Mouse (Mus musculus): ENCODE measurements around the gene Pecam1. TPM values are rescaled to one million over a fixed set of nuclear protein-coding genes. Genes with fewer than 3 reads are reported as not detected.
"Not testable (repeated sequence)": the region's sequence is repeated elsewhere in the genome, so short reads cannot be mapped to it uniquely, and the experiment has no call there.

Pecam1 gene
- total and polyA plus RNA-seq, 2 experiments from 2014 or later: 9.8 to 17.5 TPM

GRCm38 (mm10) chr11:106752103-106752502 lies 1.7 kb upstream of the Pecam1 start:
- no peak for DNase-seq (ENCODE audit: low spot score)
- H3K4me1 ChIP-seq (ENCODE audit: insufficient read depth, low read length): no peaks in the 10 kb centered on the region
- H3K27ac ChIP-seq (ENCODE audit: low read depth, low read length): no peak overlapping the region
- no peak overlapping the region for H3K4me3 ChIP-seq (ENCODE audit: low read depth, low read length)
- 86% methylated on average over 7 of the region's 7 CpGs for WGBS
- ATAC-seq (ENCODE audit: low FRiP score): no peak
- TF ChIP-seq CTCF (IDR thresholded peaks at IDR 0.05): no peak
- no peak overlapping the region for H3K9ac ChIP-seq (replicated peaks; ENCODE audit: low read length, poor library complexity, severe bottlenecking)
- H3K4me2 ChIP-seq (ENCODE audit: low read depth, low read length, poor library complexity, severe bottlenecking): no peak overlapping the region
- no peaks in the 10 kb centered on the region for H3K9me3 ChIP-seq (ENCODE audit: low read length)
- no peaks in the 10 kb centered on the region for H3K27me3 ChIP-seq (ENCODE audit: insufficient read depth, low read length)
- no peaks in the 10 kb centered on the region for H3K36me3 ChIP-seq (ENCODE audit: insufficient read depth, low read length)

- Histone ChIP-seq H3K4me1 (ENCODE audit: insufficient read depth, low read length) (no peaks in the 10 kb centered on the region), H3K4me3 (ENCODE audit: low read depth, low read length) (no peak within 1 kb of the TSS), H3K36me3 (ENCODE audit: insufficient read depth, low read length) (no peaks in the 10 kb centered on the region), H3K4me2 (ENCODE audit: low read depth, low read length, poor library complexity, severe bottlenecking) (no peak within 1 kb of the TSS), H3K27ac (ENCODE audit: low read depth, low read length) (no peak within 1 kb of the TSS), H3K9ac (replicated peaks; ENCODE audit: low read length, poor library complexity, severe bottlenecking) (no peak within 1 kb of the TSS), H3K27me3 (ENCODE audit: insufficient read depth, low read length) (no peaks in the 10 kb centered on the region), H3K9me3 (ENCODE audit: low read length) (no peaks in the 10 kb centered on the region)
- WGBS: 89% methylated on average over 17 of the region's 17 CpGs
- no peak for TF ChIP-seq CTCF (IDR thresholded peaks at IDR 0.05)
- ATAC-seq (ENCODE audit: low FRiP score) (no peak), DNase-seq (ENCODE audit: low spot score) (no peak)
These were observed 901 bp upstream of the Pecam1 start, which contains the start of gene Milr1 for GRCm38 (mm10) chr11:106751039-106752018. TSS of gene Milr1 (plus strand) at chr11:106751226.

GRCm38 (mm10) chr11:106749557-106750120 lies 789 bp downstream of the Pecam1 start:
- H3K4me2 ChIP-seq (ENCODE audit: low read depth, low read length, poor library complexity, severe bottlenecking); H3K4me3 ChIP-seq (ENCODE audit: low read depth, low read length); ATAC-seq (ENCODE audit: low FRiP score); H3K27ac ChIP-seq (ENCODE audit: low read depth, low read length); H3K9ac ChIP-seq (replicated peaks; ENCODE audit: low read length, poor library complexity, severe bottlenecking); H3K27me3 ChIP-seq (ENCODE audit: insufficient read depth, low read length); DNase-seq (ENCODE audit: low spot score); H3K36me3 ChIP-seq (ENCODE audit: insufficient read depth, low read length); H3K9me3 ChIP-seq (ENCODE audit: low read length); H3K4me1 ChIP-seq (ENCODE audit: insufficient read depth, low read length): not testable (repeated sequence)
- 97% methylated on average over 7 of the region's 7 CpGs for WGBS

- no peak overlapping the region for H3K4me2 ChIP-seq (ENCODE audit: low read depth, low read length, poor library complexity, severe bottlenecking)
- ATAC-seq (ENCODE audit: low FRiP score): no peak
- peak; percentile 51 for TF ChIP-seq CTCF (IDR thresholded peaks at IDR 0.05)
- H3K27ac ChIP-seq (ENCODE audit: low read depth, low read length): no peak overlapping the region
- WGBS: 91% methylated on average over 5 of the region's 5 CpGs
- H3K4me3 ChIP-seq (ENCODE audit: low read depth, low read length): no peak overlapping the region
- H3K9ac ChIP-seq (replicated peaks; ENCODE audit: low read length, poor library complexity, severe bottlenecking): no peak overlapping the region
- no peak for DNase-seq (ENCODE audit: low spot score)
- H3K27me3 ChIP-seq (ENCODE audit: insufficient read depth, low read length): no peaks in the 10 kb centered on the region
- no peaks in the 10 kb centered on the region for H3K9me3 ChIP-seq (ENCODE audit: low read length)
- H3K36me3 ChIP-seq (ENCODE audit: insufficient read depth, low read length): no peaks in the 10 kb centered on the region
- H3K4me1 ChIP-seq (ENCODE audit: insufficient read depth, low read length): no peaks in the 10 kb centered on the region
These were observed 5.5 kb downstream of the Pecam1 start for GRCm38 (mm10) chr11:106744949-106745348.

GRCm38 (mm10) chr11:106742388-106742841 lies 8.0 kb downstream of the Pecam1 start:
- Histone ChIP-seq H3K4me3 (ENCODE audit: low read depth, low read length) (no peak overlapping the region), H3K27me3 (ENCODE audit: insufficient read depth, low read length) (no peaks in the 10 kb centered on the region), H3K4me2 (ENCODE audit: low read depth, low read length, poor library complexity, severe bottlenecking) (no peak overlapping the region), H3K27ac (ENCODE audit: low read depth, low read length) (no peak overlapping the region), H3K9ac (replicated peaks; ENCODE audit: low read length, poor library complexity, severe bottlenecking) (no peak overlapping the region), H3K36me3 (ENCODE audit: insufficient read depth, low read length) (no peaks in the 10 kb centered on the region), H3K9me3 (ENCODE audit: low read length) (no peaks in the 10 kb centered on the region), H3K4me1 (ENCODE audit: insufficient read depth, low read length) (peaks cover 3% of the 10 kb centered on the region; the same call in 1 of the 2 replicates)
- ATAC-seq (ENCODE audit: low FRiP score) (no peak), DNase-seq (ENCODE audit: low spot score) (peak; percentile 71)
- TF ChIP-seq CTCF (IDR thresholded peaks at IDR 0.05): peak; percentile 82
- 39% methylated on average over 6 of the region's 6 CpGs for WGBS

GRCm38 (mm10) chr11:106741826-106742225 lies 8.6 kb downstream of the Pecam1 start:
- 95% methylated on average over 3 of the region's 3 CpGs for WGBS
- DNase-seq (ENCODE audit: low spot score) (no peak), ATAC-seq (ENCODE audit: low FRiP score) (no peak)
- H3K4me1 ChIP-seq (ENCODE audit: insufficient read depth, low read length): peaks cover 8% of the 10 kb centered on the region; the same call in 1 of the 2 replicates
- no peak overlapping the region for H3K4me3 ChIP-seq (ENCODE audit: low read depth, low read length)
- no peak overlapping the region for H3K4me2 ChIP-seq (ENCODE audit: low read depth, low read length, poor library complexity, severe bottlenecking)
- H3K27me3 ChIP-seq (ENCODE audit: insufficient read depth, low read length): no peaks in the 10 kb centered on the region
- no peaks in the 10 kb centered on the region for H3K36me3 ChIP-seq (ENCODE audit: insufficient read depth, low read length)
- no peak overlapping the region for H3K27ac ChIP-seq (ENCODE audit: low read depth, low read length)
- no peaks in the 10 kb centered on the region for H3K9me3 ChIP-seq (ENCODE audit: low read length)
- H3K9ac ChIP-seq (replicated peaks; ENCODE audit: low read length, poor library complexity, severe bottlenecking): no peak overlapping the region
- no peak for TF ChIP-seq CTCF (IDR thresholded peaks at IDR 0.05)

Data from midbrain, postnatal 0 days (tissue).